Mouse (Mus musculus): ENCODE results near the gene Ube2q1. TPM values are rescaled to one million over a fixed set of nuclear protein-coding genes. Genes with fewer than 3 reads are reported as not detected.

Gene Ube2q1
- 9.7 and 10.5 TPM in 2 replicates for polyA plus RNA-seq (2015; fragmentation: Nextera tagmentation; extraction: Ambion mirVana)

DNA sequence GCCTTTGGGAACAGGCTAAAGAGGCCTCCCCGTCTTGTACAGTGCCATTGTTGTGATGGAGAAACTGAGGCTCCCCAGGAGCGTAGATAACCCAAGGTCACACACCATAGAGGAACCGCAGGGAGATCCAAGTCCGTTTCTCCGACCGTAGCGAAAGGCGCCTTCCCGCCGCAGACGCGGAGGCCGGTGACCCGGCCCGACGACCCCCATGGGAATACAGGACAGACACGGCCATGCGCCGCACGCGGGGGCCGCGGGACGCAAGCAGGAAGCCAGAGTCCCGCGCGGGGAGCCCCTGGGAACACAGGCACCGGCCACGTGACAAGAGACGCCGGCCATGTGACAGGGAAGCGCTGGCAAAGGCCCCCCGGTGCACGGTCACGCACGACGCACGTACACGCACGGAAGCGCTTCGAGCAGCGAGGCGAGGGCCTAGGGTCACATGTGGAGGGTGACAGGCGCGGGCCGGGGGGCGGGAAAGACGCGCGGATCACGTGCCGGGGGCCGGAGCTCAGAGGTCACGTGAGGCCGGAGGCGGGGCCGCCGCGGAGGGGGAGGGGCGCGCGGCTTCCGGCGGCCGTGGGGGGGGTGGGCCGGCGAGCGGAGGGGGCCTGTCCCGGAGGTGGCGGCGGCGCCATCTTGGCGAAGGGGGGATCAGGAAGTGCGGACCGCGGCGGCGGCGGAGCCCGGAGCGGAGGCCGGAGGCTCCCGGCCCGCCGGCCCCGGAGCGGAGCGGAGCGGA is at the start of gene Ube2q1:
Gene Ube2q1 (plus strand): TSS at position 649 of the 742 bp plus-strand sequence.
- Histone ChIP-seq H3K9ac (ENCODE audit: low read depth, low read length) (peak within 1 kb of the TSS; percentile 100), H3K4me3 (ENCODE audit: low read length) (peak within 1 kb of the TSS; percentile 88), H3K36me3 (ENCODE audit: control insufficient read depth, insufficient read depth, low read length) (peaks cover 11% of the 10 kb centered on the region; the same call in 1 of the 2 replicates), H3K27me3 (replicated peaks; ENCODE audit: control insufficient read depth, insufficient read depth, low read length) (no peaks in the 10 kb centered on the region), H3K4me2 (ENCODE audit: low read length) (peak within 1 kb of the TSS; percentile 92), H3K9me3 (ENCODE audit: control insufficient read depth, low read length) (no peaks in the 10 kb centered on the region), H3K27ac (ENCODE audit: low read depth, low read length) (peak within 1 kb of the TSS; percentile 95), H3K4me1 (ENCODE audit: control insufficient read depth, insufficient read depth, low read depth, low read length) (peaks cover 29% of the 10 kb centered on the region)
- peak; percentile 96 for ATAC-seq
- under 1% methylated on average over 69 of the region's 90 CpGs for WGBS

DNA sequence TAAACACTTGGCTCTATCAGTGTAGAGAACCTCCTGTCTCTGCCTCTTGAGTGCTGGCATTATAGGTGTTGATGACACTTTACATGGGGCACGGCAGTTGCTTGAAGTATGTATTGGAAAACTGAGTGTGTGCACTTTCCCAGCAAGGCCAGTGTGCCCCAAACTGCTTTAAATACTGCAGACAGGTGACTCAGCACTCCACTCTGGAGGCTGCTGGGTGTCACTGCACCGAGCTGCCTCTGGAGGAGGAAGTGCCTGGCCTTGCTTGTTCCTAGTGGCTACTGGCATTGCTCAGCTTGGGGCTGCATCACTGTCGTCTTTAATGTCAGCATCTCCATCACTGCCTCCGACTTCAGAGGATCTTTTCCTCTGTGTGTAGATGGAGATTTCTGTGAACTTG is 46.4 kb upstream of the Ube2q1 start:
- Histone ChIP-seq H3K27ac (ENCODE audit: low read depth, low read length) (no peak overlapping the region), H3K9ac (ENCODE audit: low read depth, low read length) (no peak overlapping the region), H3K27me3 (replicated peaks; ENCODE audit: control insufficient read depth, insufficient read depth, low read length) (no peaks in the 10 kb centered on the region), H3K36me3 (ENCODE audit: control insufficient read depth, insufficient read depth, low read length) (no peaks in the 10 kb centered on the region), H3K4me1 (ENCODE audit: control insufficient read depth, insufficient read depth, low read depth, low read length) (peaks cover 13% of the 10 kb centered on the region), H3K9me3 (ENCODE audit: control insufficient read depth, low read length) (no peaks in the 10 kb centered on the region), H3K4me3 (ENCODE audit: low read length) (no peak overlapping the region), H3K4me2 (ENCODE audit: low read length) (no peak overlapping the region)
- WGBS = 20% methylated on average over 4 of the region's 4 CpGs
- ATAC-seq = 0 out of 2 replicates have a peak, but pooled peaks have one; percentile 32

DNA sequence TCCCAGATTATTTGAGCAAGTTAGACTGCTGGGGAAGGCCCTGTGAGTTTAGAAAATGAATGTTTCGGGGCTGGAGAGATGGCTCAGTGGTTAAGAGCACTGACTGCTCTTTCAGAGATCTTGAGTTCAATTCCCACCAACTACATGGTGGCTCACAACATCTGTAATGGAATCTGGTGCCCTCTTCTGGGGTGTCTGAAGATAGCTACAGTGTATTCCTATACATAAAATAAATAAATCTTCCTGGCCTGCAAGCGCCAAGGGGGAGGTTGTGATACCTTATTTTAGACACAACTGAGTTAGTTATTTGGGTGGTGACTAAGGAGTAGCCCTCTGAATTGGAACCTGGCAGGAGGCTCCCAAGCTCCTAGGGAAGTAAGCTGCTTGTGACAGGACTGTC is 44.6 kb upstream of the Ube2q1 start:
- Histone ChIP-seq H3K9me3 (ENCODE audit: control insufficient read depth, low read length) (no peaks in the 10 kb centered on the region), H3K4me1 (ENCODE audit: control insufficient read depth, insufficient read depth, low read depth, low read length) (peaks cover 13% of the 10 kb centered on the region), H3K36me3 (ENCODE audit: control insufficient read depth, insufficient read depth, low read length) (no peaks in the 10 kb centered on the region), H3K27me3 (replicated peaks; ENCODE audit: control insufficient read depth, insufficient read depth, low read length) (no peaks in the 10 kb centered on the region), H3K9ac (ENCODE audit: low read depth, low read length) (no peak overlapping the region), H3K27ac (ENCODE audit: low read depth, low read length) (no peak overlapping the region), H3K4me2 (ENCODE audit: low read length) (no peak overlapping the region), H3K4me3 (ENCODE audit: low read length) (no peak overlapping the region)
- 86% methylated on average over 2 of the region's 2 CpGs for WGBS
- no peak for ATAC-seq

- Histone ChIP-seq H3K4me2 (ENCODE audit: low read length) (peak overlapping the region; percentile 58), H3K9me3 (ENCODE audit: control insufficient read depth, low read length) (no peaks in the 10 kb centered on the region), H3K4me3 (ENCODE audit: low read length) (peak overlapping the region; percentile 41), H3K36me3 (ENCODE audit: control insufficient read depth, insufficient read depth, low read length) (no peaks in the 10 kb centered on the region), H3K27ac (ENCODE audit: low read depth, low read length) (no peak overlapping the region; the same call in 1 of the 2 replicates), H3K4me1 (ENCODE audit: control insufficient read depth, insufficient read depth, low read depth, low read length) (peaks cover 13% of the 10 kb centered on the region), H3K9ac (ENCODE audit: low read depth, low read length) (peak overlapping the region; percentile 15), H3K27me3 (replicated peaks; ENCODE audit: control insufficient read depth, insufficient read depth, low read length) (no peaks in the 10 kb centered on the region)
- 3% methylated on average over 31 of the region's 32 CpGs for WGBS
- peak; percentile 87 for ATAC-seq
Measured at GRCm38 (mm10) chr3:89730350-89731331, 42.8 kb upstream of the Ube2q1 start.

DNA sequence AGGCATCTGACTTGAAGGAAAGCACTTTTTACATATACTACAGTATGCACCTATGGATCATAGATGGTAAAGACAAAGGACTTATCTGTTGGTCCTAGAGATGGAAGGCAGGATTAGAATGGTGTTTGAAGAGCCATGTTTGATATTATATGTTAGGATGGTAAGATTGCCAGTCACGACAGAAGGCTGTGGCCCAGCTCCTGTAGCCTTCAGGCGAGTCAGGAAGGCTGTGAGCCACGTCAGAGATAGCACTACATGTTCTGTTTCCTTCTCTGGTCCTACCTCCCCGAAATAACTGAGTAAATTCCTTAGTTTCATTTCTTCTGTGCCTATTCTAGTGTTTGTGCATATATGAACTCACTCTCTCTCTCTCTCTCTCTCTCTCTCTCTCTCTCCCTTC is 41.3 kb upstream of the Ube2q1 start:
- Histone ChIP-seq H3K27me3 (replicated peaks; ENCODE audit: control insufficient read depth, insufficient read depth, low read length) (no peaks in the 10 kb centered on the region), H3K4me3 (ENCODE audit: low read length) (no peak overlapping the region), H3K9ac (ENCODE audit: low read depth, low read length) (no peak overlapping the region), H3K4me2 (ENCODE audit: low read length) (no peak overlapping the region), H3K36me3 (ENCODE audit: control insufficient read depth, insufficient read depth, low read length) (peaks cover 2% of the 10 kb centered on the region; the same call in 1 of the 2 replicates), H3K9me3 (ENCODE audit: control insufficient read depth, low read length) (no peaks in the 10 kb centered on the region), H3K27ac (ENCODE audit: low read depth, low read length) (no peak overlapping the region), H3K4me1 (ENCODE audit: control insufficient read depth, insufficient read depth, low read depth, low read length) (peaks cover 13% of the 10 kb centered on the region)
- no peak for ATAC-seq
- 92% methylated on average over 4 of the region's 4 CpGs for WGBS

GRCm38 (mm10) chr3:89738509-89738908 is 34.9 kb upstream of the Ube2q1 start:
- H3K27ac ChIP-seq (ENCODE audit: low read depth, low read length) = no peak overlapping the region
- no peak overlapping the region for H3K4me3 ChIP-seq (ENCODE audit: low read length)
- no peak for ATAC-seq
- H3K9ac ChIP-seq (ENCODE audit: low read depth, low read length) = no peak overlapping the region
- no peaks in the 10 kb centered on the region for H3K9me3 ChIP-seq (ENCODE audit: control insufficient read depth, low read length)
- no peaks in the 10 kb centered on the region for H3K27me3 ChIP-seq (replicated peaks; ENCODE audit: control insufficient read depth, insufficient read depth, low read length)
- peaks cover 27% of the 10 kb centered on the region for H3K36me3 ChIP-seq (ENCODE audit: control insufficient read depth, insufficient read depth, low read length)
- 95% methylated on average over 6 of the region's 6 CpGs for WGBS
- no peak overlapping the region for H3K4me2 ChIP-seq (ENCODE audit: low read length)
- no peaks in the 10 kb centered on the region for H3K4me1 ChIP-seq (ENCODE audit: control insufficient read depth, insufficient read depth, low read depth, low read length)

- WGBS = 35% methylated on average over 1 of the region's 1 CpGs
- no peaks in the 10 kb centered on the region for H3K4me1 ChIP-seq (ENCODE audit: control insufficient read depth, insufficient read depth, low read depth, low read length)
- no peaks in the 10 kb centered on the region for H3K27me3 ChIP-seq (replicated peaks; ENCODE audit: control insufficient read depth, insufficient read depth, low read length)
- H3K36me3 ChIP-seq (ENCODE audit: control insufficient read depth, insufficient read depth, low read length) = peaks cover 23% of the 10 kb centered on the region
- no peak overlapping the region for H3K9ac ChIP-seq (ENCODE audit: low read depth, low read length)
- no peak overlapping the region for H3K4me2 ChIP-seq (ENCODE audit: low read length)
- no peaks in the 10 kb centered on the region for H3K9me3 ChIP-seq (ENCODE audit: control insufficient read depth, low read length)
- H3K27ac ChIP-seq (ENCODE audit: low read depth, low read length) = no peak overlapping the region
- no peak; the same call in 1 of the 2 replicates for ATAC-seq
- no peak overlapping the region for H3K4me3 ChIP-seq (ENCODE audit: low read length)
Measured at GRCm38 (mm10) chr3:89752307-89752706, 21.1 kb upstream of the Ube2q1 start.

- Histone ChIP-seq H3K4me2 (ENCODE audit: low read length) (no peak overlapping the region), H3K36me3 (ENCODE audit: control insufficient read depth, insufficient read depth, low read length) (peaks cover 9% of the 10 kb centered on the region), H3K27me3 (replicated peaks; ENCODE audit: control insufficient read depth, insufficient read depth, low read length) (no peaks in the 10 kb centered on the region), H3K4me1 (ENCODE audit: control insufficient read depth, insufficient read depth, low read depth, low read length) (peaks cover 16% of the 10 kb centered on the region), H3K4me3 (ENCODE audit: low read length) (no peak overlapping the region), H3K27ac (ENCODE audit: low read depth, low read length) (no peak overlapping the region), H3K9ac (ENCODE audit: low read depth, low read length) (no peak overlapping the region), H3K9me3 (ENCODE audit: control insufficient read depth, low read length) (no peaks in the 10 kb centered on the region)
- no peak for ATAC-seq
- 74% methylated on average over 6 of the region's 6 CpGs for WGBS
Measured at GRCm38 (mm10) chr3:89755283-89755682, 18.1 kb upstream of the Ube2q1 start.

DNA sequence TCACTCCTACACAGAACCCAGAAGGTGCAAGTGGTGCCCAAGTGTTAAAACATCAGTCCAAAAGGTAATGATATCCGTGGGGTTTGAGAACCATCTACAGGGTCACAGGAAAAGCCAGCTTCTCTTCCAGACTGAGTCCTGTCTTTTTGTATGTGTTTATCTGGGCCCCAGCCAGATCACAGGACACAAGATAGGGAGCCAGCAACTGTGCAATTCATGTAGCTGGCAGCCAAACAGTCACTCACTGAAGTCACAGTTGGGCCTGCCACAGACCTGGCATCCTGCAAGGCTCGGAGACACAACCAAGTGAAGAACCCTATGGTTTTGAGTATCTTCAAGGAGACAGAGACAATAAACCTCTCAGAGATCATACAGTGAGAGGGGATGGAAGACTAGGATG is 15.6 kb upstream of the Ube2q1 start:
- peaks cover 22% of the 10 kb centered on the region for H3K4me1 ChIP-seq (ENCODE audit: control insufficient read depth, insufficient read depth, low read depth, low read length)

More for the DNA sequence above, 15.6 kb upstream of the Ube2q1 start:
- Histone ChIP-seq H3K27me3 (replicated peaks; ENCODE audit: control insufficient read depth, insufficient read depth, low read length) (no peaks in the 10 kb centered on the region), H3K9ac (ENCODE audit: low read depth, low read length) (no peak overlapping the region), H3K4me2 (ENCODE audit: low read length) (no peak overlapping the region), H3K9me3 (ENCODE audit: control insufficient read depth, low read length) (no peaks in the 10 kb centered on the region), H3K4me3 (ENCODE audit: low read length) (no peak overlapping the region), H3K36me3 (ENCODE audit: control insufficient read depth, insufficient read depth, low read length) (peaks cover 14% of the 10 kb centered on the region), H3K27ac (ENCODE audit: low read depth, low read length) (no peak overlapping the region)
- ATAC-seq = no peak
- WGBS = 86% methylated on average over 2 of the region's 2 CpGs

Measured in hindbrain, embryonic 16.5 days (tissue).